Mouse (Mus musculus) bone marrow macrophage, adult 2 months (primary cell): ENCODE data around the gene Zfp512b.

Experiments
- CTCF ChIP-seq: IDR thresholded peaks from 2 replicates; pipeline ENCODE4 v1.5.1; 2012; ENCODE audit warnings: low read depth, mild to moderate bottlenecking, low read length, moderate library complexity
- POLR2A ChIP-seq: IDR thresholded peaks from 2 replicates; pipeline ENCODE4 v1.6.1; 2012; ENCODE audit warnings: mild to moderate bottlenecking, low read depth, low read length, borderline replicate concordance

DNA sequence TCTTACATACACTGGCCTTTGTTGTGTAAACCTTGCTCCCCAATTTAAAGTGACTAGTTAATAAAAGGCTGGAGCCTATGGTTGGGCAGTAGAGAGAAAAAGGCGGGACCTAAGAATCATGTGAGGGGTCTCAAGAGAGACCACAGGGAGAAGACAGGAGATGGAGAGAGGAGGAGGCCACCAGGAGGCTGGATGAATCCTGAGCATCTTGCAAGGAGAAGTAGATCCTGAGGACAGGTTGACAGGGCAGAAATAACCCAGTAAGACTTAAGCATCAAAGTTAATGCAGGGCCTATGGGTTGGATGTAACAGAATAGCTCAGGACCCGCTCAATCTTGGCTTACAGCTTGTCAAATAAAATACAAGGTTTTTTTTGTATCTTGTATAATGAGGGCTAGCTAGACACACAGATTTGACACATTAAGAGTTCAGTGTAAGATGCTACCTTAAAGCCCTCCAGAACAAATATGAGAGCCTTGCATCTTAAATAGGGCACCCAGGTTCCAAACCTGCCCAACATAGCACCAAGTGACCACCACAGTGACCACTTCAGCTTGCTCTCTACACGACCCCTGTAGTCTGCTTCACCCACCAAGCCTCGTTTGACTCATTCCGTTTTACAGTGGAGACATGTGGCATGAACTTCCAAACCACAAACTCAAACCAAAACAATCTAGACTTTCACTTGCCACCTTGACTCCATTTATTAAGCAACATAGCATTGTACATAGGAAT, 26.3 kb upstream of the Zfp512b start:
- TF ChIP-seq POLR2A (no peak), CTCF (no peak)
